Mouse (Mus musculus) testis, adult 2 months (tissue): ENCODE measurements around the gene Nek10. TPM values are rescaled to one million over a fixed set of nuclear protein-coding genes. Genes with fewer than 3 reads are reported as not detected.

ENCODE experiments used
- H3K27ac ChIP-seq: fragments of 200-500 bp; 2 replicates; pipeline ENCODE4 v1.5.1; 2012; ENCODE audit warnings: low read depth, low read length; ENCODE audit not compliant: control insufficient read depth, insufficient read depth
- H3K27me3 ChIP-seq: fragments of 200-500 bp; 2 replicates; pipeline ENCODE4 v1.6.1; 2012; ENCODE audit warnings: mild to moderate bottlenecking, low read length, moderate library complexity; ENCODE audit not compliant: control insufficient read depth, insufficient read depth
- H3K36me3 ChIP-seq: fragments of 200-500 bp; 2 replicates; pipeline ENCODE4 v1.6.1; 2012; ENCODE audit warnings: mild to moderate bottlenecking, low read length; ENCODE audit not compliant: control insufficient read depth, insufficient read depth
- H3K4me1 ChIP-seq: fragments of 200-500 bp; 2 replicates; pipeline ENCODE4 v1.6.1; 2012; ENCODE audit warnings: low read length; ENCODE audit not compliant: control insufficient read depth, insufficient read depth
- H3K4me3 ChIP-seq: fragments of 200-500 bp; 2 replicates; pipeline ENCODE4 v1.5.1; 2012; ENCODE audit warnings: low read depth, mild to moderate bottlenecking, low read length, moderate library complexity, mixed read lengths; ENCODE audit not compliant: control insufficient read depth
- CTCF ChIP-seq: fragments of 200-500 bp; IDR thresholded peaks from 2 replicates; pipeline ENCODE4 v1.5.1; 2012; ENCODE audit warnings: low read depth, mild to moderate bottlenecking, inconsistent platforms, low read length, moderate library complexity; ENCODE audit not compliant: control insufficient read depth, insufficient read depth, insufficient replicate concordance
- POLR2A ChIP-seq: fragments of 200-500 bp; IDR thresholded peaks from 2 replicates; pipeline ENCODE4 v1.6.1; 2012; ENCODE audit warnings: low read depth, mild to moderate bottlenecking, inconsistent platforms, low read length, moderate library complexity; ENCODE audit not compliant: control insufficient read depth
- polyA plus RNA-seq: library from polyadenylated mRNA; depleted of rRNA; stranded (reverse); fragments of >200 nt; gene quantifications from 2 replicates; pipeline ENCODE4 v1.2.3, GENCODE M21; 2012

Gene Nek10
- polyA plus RNA-seq, 1 experiment, result 1.8 TPM

- TF ChIP-seq POLR2A, result no peak
- TF ChIP-seq CTCF, result no peak
- Histone ChIP-seq H3K4me3 (no peak overlapping the region), H3K4me1 (no peaks in the 10 kb centered on the region), H3K27me3 (no peaks in the 10 kb centered on the region), H3K27ac (no peak overlapping the region), H3K36me3 (no peaks in the 10 kb centered on the region)
These were observed 122.4 kb downstream of the Nek10 start for GRCm38 (mm10) chr14:14925615-14926014.

- Histone ChIP-seq H3K36me3 (no peaks in the 10 kb centered on the region), H3K4me1 (no peaks in the 10 kb centered on the region), H3K27me3 (no peaks in the 10 kb centered on the region), H3K4me3 (no peak overlapping the region), H3K27ac (no peak overlapping the region)
- TF ChIP-seq POLR2A (no peak), CTCF (no peak)
These were observed 124.3 kb downstream of the Nek10 start for GRCm38 (mm10) chr14:14927559-14927958.

GRCm38 (mm10) chr14:14934977-14935376, 131.8 kb downstream of the Nek10 start:
- Histone ChIP-seq H3K27ac (no peak overlapping the region), H3K4me1 (no peaks in the 10 kb centered on the region), H3K4me3 (no peak overlapping the region), H3K36me3 (no peaks in the 10 kb centered on the region), H3K27me3 (no peaks in the 10 kb centered on the region)
- TF ChIP-seq CTCF (no peak), POLR2A (no peak)

GRCm38 (mm10) chr14:14945930-14946329, 142.7 kb downstream of the Nek10 start:
- TF ChIP-seq CTCF (no peak), POLR2A (no peak)
- Histone ChIP-seq H3K36me3 (no peaks in the 10 kb centered on the region), H3K4me3 (no peak overlapping the region), H3K4me1 (no peaks in the 10 kb centered on the region), H3K27me3 (no peaks in the 10 kb centered on the region), H3K27ac (no peak overlapping the region)

- H3K27me3 ChIP-seq, result no peaks in the 10 kb centered on the region
- H3K27ac ChIP-seq, result no peak overlapping the region
- H3K4me1 ChIP-seq, result no peaks in the 10 kb centered on the region
- TF ChIP-seq CTCF (no peak), POLR2A (no peak)
- H3K36me3 ChIP-seq, result no peaks in the 10 kb centered on the region
- H3K4me3 ChIP-seq, result no peak overlapping the region
These were observed 145.8 kb downstream of the Nek10 start for GRCm38 (mm10) chr14:14949023-14949422.

- H3K27me3 ChIP-seq, result no peaks in the 10 kb centered on the region
- TF ChIP-seq POLR2A (no peak), CTCF (no peak)
- H3K27ac ChIP-seq, result no peak overlapping the region
- no peaks in the 10 kb centered on the region for H3K36me3 ChIP-seq
- no peaks in the 10 kb centered on the region for H3K4me1 ChIP-seq
- H3K4me3 ChIP-seq, result no peak overlapping the region
These were observed 148.6 kb downstream of the Nek10 start for GRCm38 (mm10) chr14:14951808-14952207.

- TF ChIP-seq CTCF (no peak), POLR2A (no peak)
- Histone ChIP-seq H3K4me1 (no peaks in the 10 kb centered on the region), H3K4me3 (no peak overlapping the region), H3K36me3 (no peaks in the 10 kb centered on the region), H3K27me3 (no peaks in the 10 kb centered on the region), H3K27ac (no peak overlapping the region)
These were observed 156.7 kb downstream of the Nek10 start for GRCm38 (mm10) chr14:14959780-14960440.

- no peak overlapping the region for H3K4me3 ChIP-seq
These were observed 157.3 kb downstream of the Nek10 start for GRCm38 (mm10) chr14:14960441-14960988.

More at GRCm38 (mm10) chr14:14960441-14960988, 157.3 kb downstream of the Nek10 start:
- Histone ChIP-seq H3K27ac (no peak overlapping the region), H3K27me3 (no peaks in the 10 kb centered on the region), H3K4me1 (no peaks in the 10 kb centered on the region), H3K36me3 (no peaks in the 10 kb centered on the region)
- TF ChIP-seq POLR2A (no peak), CTCF (no peak)
